Mouse (Mus musculus): ENCODE measurements around the gene Gm45783.
"Not testable (repeated sequence)": the region's sequence is repeated elsewhere in the genome, so short reads cannot be mapped to it uniquely, and the experiment has no call there.

Gene Gm45783

DNA sequence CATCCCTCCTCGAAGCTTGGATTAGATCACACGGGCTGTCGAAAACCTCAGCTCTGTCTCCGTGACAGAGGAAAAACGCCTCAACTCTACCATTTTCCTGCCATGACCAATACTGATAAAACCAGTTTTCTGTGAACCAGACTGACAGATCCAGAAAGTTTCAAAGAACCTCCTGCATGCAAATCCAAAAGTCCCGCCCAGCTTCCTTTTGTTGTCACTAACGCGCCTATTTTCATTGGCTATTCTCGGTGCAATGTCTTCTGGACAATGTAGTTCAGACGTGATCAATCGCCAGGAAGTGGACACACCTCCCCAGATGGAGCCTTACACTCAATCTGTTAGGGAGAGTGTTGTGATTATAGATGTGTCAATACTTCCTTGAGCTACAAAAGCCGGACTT, at the start of gene Gm45783:
Gm45783 (minus strand) TSS at position 143 of the 400 bp plus-strand sequence.
- DNase-seq (ENCODE audit: low spot score): not testable (repeated sequence)

DNA sequence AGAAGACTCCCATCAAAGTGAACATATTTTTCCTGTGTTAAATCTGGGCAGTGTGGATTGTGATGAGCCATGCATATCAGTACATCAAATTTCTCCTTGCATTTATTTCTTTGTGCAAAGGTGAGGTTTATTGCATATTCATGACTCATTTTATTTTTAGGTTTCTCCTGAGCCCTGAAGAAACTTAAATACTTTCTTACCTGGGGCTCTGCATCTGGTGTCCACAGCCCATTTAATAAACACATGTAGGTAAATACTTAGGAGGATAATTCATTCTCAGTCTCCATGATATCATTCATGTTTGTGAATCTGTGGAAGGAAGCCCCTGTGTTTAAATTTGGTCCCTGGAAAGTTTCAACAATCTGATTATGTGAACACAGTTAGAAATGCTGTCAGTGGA, 25.2 kb upstream of the Gm45783 start, which contains the start of gene Vmn2r31:
Vmn2r31 (minus strand) TSS at position 101 of the 400 bp plus-strand sequence.
- not testable (repeated sequence) for DNase-seq (ENCODE audit: low spot score)

DNA sequence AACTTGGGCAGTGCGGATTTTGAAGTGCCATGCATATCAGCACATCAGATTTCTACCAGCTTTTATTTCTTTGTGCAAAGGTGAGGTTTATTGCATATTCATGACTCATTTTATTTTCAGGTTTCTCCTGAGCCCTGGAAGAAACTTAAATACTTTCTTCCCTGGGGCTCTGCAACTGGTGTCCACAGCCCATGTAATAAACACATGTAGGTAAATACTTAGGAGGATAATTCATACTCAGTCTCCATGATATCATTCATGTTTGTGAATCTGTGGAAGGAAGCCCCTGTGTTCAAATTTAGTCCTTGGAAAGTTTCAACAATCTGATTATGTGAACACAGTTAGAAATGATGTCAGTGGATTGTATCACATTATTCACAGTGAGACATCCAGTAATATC, 36.9 kb downstream of the Gm45783 start, which contains the start of gene Vmn2r30:
Vmn2r30 (minus strand) TSS at position 101 of the 400 bp plus-strand sequence.
- not testable (repeated sequence) for DNase-seq (ENCODE audit: low spot score)

DNA sequence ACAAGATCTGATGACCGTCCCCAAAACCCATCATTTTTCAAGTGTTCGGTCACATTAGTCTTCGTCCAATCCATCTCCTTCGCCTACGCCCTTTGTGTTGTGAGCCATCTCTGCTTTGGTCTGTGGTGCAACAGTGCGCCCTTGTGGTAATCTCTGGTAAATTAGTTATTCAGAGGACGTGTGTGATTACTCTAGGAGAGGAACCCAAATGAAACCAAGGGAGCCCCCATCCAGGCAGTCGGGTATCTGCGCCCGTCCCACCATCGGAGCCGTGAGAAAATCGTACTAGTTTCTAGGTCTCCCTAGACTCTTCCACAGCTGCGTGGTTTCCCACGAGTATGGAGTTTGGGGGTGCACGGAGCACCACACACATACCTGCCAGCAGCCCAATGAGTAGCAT, 78.8 kb downstream of the Gm45783 start:
- DNase-seq (ENCODE audit: low spot score): peak; percentile 46

All from MN1 (cell line).